ENCODE assay signal across 16 mouse cellular contexts in genomic region chr15:6866888-6867287, GRCm38 (mm10). TPM values are rescaled to one million over a fixed set of nuclear protein-coding genes. Genes with fewer than 3 reads are reported as not detected.
"Had no signal": no experiment of that assay in that cellular context is flagged by ENCODE, and none has a peak within 500 bp of the region (broad histone marks: within the 10 kb centered on the region; RNA-seq: fewer than 3 reads in every experiment).

No protein-coding gene starts in this region.

- H3K27me3 ChIP-seq: kidney, embryonic 15.5 days had no signal

- H3K36me3 ChIP-seq: kidney, embryonic 15.5 days; neural tube, embryonic 13.5 days had no signal

- H3K4me3 ChIP-seq: kidney, embryonic 15.5 days; left cerebral cortex, adult 2 months; neural tube, embryonic 13.5 days had no signal

- H3K4me2 ChIP-seq: kidney, embryonic 15.5 days; liver, embryonic 11.5 days; lung, embryonic 14.5 days; neural tube, embryonic 13.5 days had no signal

- DNase-seq: kidney, adult 11 months; kidney, adult 8-10 months; kidney, postnatal 10 days; kidney, postnatal 36 days; layer of hippocampus, postnatal 36 days; liver, postnatal 0 days; lung, embryonic 14.5 days; thymus, adult 18-20 months; thymus, postnatal 36 days had no signal

- H3K9ac ChIP-seq: kidney, embryonic 15.5 days; liver, embryonic 14.5 days; liver, postnatal 0 days; lung, embryonic 14.5 days; neural tube, embryonic 13.5 days had no signal

- H3K9me3 ChIP-seq: kidney, embryonic 15.5 days; neural tube, embryonic 13.5 days had no signal

- H3K4me1 ChIP-seq: neural tube, embryonic 13.5 days had no signal

- H3K27ac ChIP-seq: kidney, embryonic 15.5 days; left cerebral cortex, adult 2 months; liver, embryonic 14.5 days; macrophage; neural tube, embryonic 13.5 days had no signal

- ATAC-seq: liver, postnatal 0 days; lung, postnatal 0 days had no signal

RNA-seq across cellular contexts. Expression of gene Osmr, which starts 7.9 kb away (rescaled TPM):
- polyA plus RNA-seq: liver, embryonic 11.5 days; macrophage had no signal
